Mouse (Mus musculus) megakaryocyte, adult 5-6 weeks (primary cell): Measurements from ENCODE around the gene Nxph1. TPM values are rescaled to one million over a fixed set of nuclear protein-coding genes. Genes with fewer than 3 reads are reported as not detected.

Experiments used
- ATAC-seq: 2 replicates; pipeline ENCODE4 v1.8.0; 2016; ENCODE audit warnings: mild to moderate bottlenecking, inconsistent platforms; ENCODE audit not compliant: poor library complexity, severe bottlenecking
- total RNA-seq, 2 experiments: library from RNA; stranded (forward) in 1 of 2; stranded (reverse) in 1 of 2; fragments of 153-499, 151-499 nt in 1 of 2; fragments of 221-1000, 200-1000 nt in 1 of 2; gene quantifications; 2 replicates each; pipeline versions ENCODE4 v1.2.3 to v1.2.4; 2015 to 2017

Gene Nxph1
- total RNA-seq, 2 experiments from 2014 or later = not detected

DNA sequence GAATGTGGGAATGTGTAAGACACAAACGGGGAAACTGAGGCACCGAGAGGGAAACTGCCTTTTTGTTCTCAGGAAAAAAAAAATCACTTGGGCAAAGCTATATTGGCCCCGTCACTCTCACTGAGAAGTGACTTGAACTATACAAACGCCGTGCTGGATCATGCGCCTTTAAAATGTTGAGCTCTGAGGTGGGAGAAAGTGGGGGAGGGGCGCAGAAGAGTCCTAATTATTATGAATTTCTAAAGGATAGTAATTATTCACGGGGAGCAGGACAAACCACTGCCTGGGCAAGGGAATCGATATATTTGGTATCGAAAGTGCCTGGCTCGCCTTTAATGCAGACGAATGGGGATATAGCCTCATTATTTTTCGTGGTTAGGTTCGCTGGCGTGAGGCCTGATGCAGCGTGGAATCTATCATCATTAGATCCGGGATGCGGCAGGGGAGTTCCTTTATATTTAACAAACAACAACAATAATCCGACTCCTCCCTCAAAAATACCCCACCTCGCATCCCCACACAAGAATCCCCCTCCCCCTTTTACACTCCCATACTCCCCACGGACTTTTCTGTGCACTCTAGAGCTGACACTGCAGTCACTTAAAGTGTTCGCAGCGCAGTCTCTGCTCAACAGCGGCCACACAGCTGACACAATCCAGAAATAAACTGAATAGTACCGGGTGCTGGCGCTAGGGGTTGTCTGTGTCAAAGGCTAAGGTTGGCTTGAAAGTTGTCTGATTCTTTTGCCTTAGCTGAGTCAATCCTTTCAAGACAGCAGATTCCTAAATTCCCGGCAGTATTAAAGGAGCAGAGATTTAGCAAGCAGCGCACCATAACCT is 10.1 kb downstream of the Nxph1 start:
- no peak for ATAC-seq

DNA sequence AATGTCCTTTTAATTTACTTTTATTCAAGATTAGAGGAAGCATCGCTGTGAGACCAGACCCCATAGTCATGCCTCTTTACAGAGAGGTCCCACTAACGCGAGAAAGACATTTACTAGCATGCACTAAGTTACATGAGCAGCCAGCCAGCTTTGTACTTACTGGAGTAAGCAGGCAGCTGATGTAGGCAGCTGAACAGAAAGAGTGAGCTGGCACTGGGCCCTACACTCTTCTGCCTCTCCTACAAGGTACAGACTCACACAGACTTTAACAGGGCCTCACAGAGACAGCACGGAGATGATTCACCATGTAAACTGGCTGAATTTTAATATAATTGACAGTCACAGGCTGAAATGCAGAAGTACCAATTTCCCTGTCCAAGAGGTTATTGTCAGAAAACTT is 11.6 kb downstream of the Nxph1 start:
- ATAC-seq = no peak

DNA sequence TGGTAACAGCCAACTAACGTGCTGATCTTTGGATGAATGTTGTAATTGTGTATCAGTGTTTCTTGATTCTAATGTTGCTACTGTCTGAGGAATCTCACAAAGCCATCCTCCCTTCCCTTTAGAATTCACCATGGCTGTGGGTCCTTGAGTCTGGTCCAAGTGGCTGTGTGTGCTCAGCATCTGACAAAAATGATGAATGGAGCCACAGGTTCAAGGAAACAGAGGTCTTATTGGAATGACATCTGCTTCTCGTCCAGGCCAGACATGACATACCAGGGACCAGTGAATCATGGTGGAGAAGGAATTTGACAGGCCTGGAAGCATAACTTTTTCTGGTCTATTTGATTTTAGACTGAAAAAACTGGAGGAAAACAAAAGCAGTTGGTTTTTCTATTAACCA is 22.3 kb downstream of the Nxph1 start:
- no peak for ATAC-seq

DNA sequence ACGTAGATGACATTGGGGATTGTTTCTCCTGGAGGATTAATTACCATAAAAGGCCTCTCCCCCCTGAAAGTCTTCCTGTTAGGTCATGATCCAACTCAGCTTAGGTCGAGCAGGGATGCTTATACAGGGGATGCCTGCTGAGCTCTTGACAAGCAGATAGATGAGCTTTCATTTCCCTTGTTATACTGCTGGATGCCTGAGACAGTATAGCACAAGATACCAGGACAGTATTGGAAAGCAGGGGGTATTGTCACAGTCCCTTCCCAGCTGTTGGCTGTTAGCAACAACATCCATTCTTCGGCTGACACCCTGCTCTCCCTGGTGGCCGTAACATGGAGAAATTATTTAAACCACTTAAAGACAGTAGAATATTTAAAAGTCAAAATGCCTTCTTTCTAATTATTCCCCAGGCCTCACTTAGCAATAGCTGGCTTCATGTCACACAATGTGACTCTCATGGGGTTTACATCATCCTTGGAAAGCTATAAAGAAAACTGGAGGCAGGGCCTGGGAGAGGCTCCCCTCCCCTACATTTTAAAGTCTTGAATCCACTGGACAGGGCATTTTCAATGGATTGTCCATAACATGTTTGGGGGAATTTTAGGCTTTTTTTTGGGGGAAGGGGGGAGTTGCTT is 31.1 kb downstream of the Nxph1 start:
- no peak for ATAC-seq

DNA sequence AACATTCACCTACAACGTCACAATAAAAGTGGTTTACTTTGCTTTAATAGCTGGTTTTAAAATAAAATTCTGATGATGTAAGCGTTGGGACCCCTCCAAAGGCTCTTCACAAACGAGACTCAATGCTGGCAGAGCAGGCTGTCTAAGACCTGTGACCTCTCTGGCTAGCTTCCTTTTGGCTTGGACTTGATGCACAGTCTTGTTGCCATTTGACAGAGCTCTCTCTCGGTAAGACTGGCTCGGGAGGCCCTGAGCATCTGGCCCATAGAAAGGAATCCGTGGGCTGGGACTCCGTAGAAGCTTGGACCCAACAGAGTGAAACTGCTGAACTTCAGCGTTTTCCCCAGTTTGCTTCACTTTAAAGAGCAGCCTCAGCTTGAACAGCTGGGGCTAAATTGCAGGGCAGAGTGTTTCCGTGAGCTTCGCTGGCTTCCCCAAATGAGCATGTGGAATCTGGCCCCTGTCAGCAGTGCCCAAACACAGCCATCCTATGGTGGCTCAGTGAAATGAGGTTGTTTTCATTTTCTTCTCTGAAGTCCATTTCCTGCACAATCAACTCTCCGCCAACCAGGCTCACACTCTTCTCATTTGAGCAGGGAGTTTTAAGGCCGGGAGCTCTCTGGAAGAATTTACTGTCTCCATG is 48.2 kb downstream of the Nxph1 start:
- ATAC-seq = no peak

DNA sequence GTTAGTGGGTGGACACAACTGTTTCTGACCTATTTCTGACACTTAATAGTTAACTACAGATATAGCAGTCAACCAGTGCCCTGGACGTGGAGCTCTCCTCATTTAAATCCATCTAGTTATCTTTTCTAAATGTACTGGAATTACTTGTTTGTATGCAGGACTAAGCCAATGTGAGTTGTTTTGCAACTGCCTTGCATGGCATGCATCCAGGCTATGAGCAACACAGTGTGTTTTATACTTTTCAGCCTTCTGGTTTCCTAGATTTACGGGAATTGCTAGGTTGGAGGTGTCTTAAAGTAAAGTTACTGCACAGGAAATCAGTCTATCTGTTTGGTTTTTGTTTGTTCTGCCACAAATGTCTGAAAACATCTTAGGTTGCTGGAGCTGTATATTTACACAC is 49.1 kb downstream of the Nxph1 start:
- no peak for ATAC-seq

DNA sequence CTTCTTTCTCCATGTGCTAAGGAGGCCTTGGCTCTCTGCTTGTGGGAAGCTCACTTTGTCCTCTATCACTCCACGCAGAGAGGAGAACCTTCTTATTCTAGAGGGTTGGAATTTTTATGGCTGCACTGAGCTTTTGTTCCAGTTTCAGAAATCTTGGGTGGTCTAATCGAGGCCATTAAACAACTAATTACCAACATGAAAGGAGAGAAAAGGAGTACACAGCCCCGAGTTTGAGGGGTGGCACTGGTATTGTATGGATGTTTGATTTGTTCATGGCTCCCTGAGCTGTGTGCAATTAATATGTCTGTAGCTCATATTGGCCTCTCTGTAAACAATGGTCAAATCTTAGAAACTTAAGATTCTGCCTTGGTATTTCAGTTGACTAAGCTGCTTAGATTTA is 54.5 kb downstream of the Nxph1 start:
- ATAC-seq = no peak

DNA sequence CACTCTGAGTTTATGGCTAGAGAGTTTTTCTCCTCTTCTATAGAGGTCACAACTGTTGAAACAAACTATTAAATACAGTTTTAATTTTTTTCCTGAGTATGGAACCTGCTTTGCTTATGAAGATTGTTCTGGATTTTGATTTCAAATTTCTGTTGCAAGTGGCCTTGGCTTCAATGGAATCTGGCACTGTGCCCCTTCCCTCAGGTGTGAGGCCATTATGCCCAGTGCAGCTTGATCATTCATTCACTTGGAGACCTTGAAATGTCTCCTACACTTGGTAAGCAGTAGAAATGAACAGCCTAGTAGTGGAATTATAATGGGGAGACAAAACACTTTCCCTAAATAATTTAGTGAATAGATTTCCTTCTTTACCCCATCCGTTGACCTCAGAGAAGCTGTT is 78.4 kb downstream of the Nxph1 start:
- no peak for ATAC-seq

DNA sequence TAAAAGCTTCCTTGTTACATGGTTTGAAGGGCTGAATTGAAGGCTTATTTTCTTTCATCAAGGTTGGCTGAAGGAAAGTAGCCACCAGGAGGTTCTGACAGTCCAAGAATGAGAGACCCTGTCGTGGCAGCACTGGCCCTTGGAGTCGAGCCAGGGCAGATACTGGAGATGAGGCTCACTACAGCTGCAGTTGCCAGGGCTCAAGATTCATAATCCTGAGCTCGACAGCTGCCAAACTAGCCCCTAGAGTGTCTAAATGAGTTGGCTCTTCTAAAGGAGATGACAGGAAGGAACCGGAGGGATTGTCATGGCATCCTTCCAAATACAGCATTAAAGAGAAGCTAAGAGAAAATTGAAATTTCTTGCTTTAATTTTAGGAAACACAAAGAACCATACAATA is 78.9 kb downstream of the Nxph1 start:
- ATAC-seq = no peak

DNA sequence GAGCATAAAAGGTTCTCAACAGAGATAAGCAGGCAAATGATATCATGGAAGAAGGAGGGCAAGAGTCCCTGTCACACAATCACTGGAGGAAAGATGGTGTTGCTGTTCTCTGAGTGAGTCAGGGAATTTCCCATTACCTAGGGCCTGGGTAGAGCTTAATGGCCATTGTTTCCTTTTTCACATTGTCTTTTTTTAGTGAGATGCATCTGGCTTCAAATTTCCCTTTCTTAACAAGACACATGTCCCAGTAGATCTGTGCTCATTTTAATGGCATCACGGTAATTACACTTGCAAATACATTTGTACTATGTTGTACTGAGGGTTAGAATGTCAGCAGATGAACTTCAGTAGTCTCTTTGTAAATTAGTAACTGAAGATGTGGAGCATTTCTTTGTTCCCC is 80.3 kb downstream of the Nxph1 start:
- ATAC-seq = no peak

DNA sequence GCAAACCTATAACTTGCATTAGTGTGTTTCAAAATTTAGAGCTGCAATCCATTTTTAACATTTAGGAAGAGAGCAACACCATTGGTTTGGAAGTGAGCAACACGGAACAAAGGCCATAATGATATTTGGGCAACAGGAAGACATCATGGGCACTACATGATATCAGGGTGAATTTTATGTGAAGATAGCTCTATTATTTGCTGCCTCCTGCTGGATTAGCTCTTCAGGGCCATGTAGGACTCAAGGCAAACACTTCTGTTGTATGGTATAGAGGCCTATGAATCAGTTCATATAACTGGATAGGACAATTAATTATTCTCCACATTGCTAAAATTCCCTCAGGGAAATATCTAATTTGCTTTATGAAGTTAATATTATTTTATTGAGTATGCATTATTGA is 91.1 kb downstream of the Nxph1 start:
- ATAC-seq = no peak

DNA sequence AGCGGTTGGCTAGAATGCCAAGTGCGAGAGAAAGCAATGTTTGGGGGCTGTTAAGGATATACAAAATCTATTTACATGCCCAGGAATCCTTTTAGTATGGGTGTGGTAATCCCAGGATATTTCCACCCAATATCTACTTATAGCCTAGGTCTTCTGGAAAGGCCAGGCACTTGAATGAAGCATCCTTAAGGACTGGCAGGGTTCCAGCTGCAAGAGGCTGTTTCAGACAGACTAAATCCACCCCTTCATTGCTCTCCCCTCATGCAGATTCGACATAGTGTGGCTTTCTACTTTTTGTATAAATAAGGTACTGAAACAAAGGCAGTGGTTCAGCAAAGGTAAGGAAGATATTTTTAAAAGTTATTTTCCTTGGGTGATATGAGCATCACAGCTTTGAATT is 92.8 kb downstream of the Nxph1 start:
- no peak for ATAC-seq

DNA sequence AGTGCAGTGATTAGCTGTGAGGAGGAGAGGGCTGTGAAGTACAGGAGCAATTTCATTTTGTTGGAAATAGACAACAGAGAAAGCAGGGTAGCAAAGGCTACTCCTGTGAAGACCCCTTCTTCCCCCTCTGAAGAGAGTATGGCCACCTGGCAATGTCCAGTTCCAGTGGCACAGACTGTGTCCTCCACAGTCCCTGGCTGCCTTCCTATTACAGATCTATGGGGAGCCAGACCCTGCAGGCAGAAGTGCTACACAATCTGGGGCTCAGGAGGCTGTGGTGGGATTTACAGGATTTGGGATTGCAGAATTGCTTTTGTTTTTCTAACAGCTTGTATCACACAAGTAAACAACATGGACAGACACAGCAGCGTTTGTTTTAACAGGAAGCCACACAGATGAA is 94.2 kb downstream of the Nxph1 start:
- ATAC-seq = no peak

DNA sequence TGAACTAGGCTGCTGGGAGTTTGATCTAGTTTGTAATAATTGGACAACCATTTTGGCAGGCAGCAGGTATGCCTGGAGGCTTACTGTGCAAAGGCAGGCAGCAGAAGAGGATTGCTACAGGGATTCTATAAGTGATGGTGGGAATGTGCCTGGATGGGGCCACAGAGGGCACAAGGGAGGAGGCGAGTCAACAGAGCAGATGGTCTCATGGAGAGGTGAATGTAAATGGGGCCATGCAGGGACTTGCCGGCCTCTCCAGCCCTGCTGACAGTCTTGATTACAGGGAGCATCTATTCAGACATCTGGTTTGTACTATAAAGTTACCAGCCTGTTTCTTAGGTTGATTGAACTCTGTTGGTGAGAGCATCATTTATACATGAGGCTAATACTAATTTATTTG is 98.6 kb downstream of the Nxph1 start:
- ATAC-seq = no peak

DNA sequence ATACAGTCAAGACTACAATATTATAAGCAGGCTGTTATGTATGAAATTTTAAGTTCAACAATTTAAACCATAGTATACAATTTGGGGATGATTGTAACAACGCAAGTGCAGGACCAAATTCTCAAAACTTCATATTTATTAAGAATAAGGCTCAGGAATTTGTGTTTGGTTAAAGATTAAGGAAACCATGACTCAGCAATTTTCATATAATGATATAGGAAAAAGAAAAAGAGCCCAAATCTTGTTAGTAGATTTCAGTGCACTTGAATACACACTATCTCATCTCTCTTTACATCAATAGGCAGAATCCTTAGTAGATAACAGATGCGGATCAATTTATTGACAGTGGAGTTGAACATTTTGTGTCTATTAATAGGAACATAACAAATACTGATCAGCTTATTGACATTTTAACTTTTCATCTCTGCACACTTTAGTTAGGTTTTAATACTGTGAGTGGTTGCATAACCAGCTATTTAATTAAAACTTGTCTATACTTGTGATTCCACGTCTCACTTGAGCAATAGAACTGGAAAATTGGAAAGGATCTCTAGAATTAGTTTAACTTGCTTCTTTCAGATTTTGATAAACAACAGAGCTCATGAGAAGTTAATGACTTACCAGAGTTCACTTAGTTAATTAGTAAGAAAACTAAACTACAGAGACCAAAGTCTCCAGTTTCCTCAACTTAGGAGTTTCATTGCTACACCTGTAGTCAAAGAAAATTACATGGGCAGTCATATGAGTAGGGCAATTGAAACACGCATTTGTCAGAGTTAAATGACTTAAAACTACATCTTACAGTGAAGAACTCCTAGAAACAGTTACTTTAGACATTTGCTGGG is 113.3 kb downstream of the Nxph1 start:
- ATAC-seq = no peak

DNA sequence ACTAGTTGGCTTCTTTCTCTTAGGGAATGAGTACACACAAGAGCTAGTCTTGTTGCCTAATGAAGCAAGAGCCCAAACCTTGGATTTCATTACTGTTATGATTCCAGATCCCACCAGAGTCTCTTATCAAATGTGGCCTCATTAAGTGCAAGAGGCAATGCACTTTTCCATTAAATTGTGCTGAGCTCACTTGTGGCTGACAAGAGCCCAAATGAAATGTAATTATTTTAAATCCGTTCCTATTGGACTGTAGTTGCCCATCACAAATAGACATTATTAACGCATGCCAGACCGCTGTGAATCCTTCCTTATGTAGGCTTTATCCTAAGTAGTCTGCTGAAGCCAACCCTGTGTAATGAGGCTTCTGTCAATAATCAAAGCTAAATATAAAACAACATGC is 118.2 kb downstream of the Nxph1 start:
- ATAC-seq = no peak

DNA sequence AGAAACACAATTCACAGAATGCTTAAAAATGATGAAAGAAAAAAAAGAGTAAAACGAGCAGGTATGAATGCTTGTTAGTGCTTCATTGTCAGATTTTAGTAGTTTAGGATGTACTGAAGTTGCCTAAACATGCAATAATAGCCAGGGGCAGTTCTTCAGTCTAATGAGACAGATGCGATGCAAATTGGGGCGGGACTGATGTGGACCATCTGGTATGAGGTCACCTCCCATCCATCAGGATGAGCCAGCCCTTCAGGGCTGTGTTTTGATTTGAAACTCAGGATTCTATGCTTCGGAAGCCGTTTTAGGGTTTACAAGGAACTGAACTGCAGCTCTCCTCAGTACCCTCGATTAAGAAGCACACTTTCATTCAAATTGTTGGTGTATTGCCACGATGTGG is 121.7 kb downstream of the Nxph1 start:
- ATAC-seq = no peak

DNA sequence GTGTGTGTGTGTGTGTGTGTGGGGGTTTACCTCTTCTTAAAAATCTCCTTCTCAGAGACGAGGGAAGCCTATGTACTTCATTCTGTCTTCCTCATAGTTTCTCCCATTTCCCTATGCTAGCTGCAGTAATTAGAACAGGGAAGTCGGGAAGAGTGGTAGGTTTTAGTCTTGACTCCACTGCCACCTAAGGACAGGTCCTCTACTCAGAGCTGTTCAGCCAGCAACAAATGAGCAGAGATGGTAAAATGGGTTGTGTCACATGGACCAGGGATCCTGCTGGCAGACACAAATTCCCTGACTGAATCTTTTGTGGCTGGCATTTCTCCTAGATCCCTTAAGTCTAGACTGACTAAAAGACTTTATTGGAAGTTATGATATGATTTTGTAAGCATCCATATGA is 128.2 kb downstream of the Nxph1 start:
- no peak for ATAC-seq

DNA sequence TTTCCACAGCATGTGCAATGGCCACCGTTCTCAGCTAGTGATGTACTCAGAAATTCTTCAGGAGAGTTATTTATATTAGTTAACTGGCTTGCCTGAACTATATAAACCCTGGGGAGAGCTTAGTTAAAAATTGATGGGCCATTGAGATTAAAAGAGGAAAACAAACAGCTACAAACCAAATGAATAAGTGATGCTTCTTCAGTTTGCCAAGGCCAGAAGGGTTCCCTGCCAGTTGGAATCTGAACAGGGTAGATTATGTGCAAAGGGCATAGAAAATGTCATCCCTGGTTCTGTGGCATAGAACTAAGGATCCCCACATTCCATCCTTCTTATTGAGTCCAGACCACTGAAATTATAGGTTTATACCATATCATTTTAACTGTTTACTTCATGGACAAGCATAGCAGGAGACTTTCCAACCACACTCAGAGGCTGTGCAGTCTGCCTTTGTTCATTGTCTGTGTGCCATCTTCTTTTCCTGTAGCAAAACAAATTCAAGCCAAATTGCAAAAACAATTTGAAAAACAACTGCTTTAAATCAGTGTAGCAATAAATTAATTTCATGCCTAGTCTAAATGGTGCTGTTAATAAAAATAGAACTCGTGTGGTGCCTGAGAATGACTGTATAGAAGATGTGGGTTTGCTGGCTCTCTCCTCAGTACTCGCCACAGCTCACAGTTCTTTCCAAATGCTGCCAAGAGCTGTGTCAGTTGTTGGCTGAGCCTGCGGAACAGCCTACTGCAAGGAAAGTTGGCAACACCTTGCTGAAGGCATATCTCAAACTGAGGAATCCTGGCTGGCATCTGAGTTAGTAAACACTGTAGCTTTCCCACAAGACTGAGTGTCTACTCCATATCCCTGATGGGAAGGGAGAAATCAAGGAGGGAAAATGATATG is 129.8 kb downstream of the Nxph1 start:
- no peak for ATAC-seq

DNA sequence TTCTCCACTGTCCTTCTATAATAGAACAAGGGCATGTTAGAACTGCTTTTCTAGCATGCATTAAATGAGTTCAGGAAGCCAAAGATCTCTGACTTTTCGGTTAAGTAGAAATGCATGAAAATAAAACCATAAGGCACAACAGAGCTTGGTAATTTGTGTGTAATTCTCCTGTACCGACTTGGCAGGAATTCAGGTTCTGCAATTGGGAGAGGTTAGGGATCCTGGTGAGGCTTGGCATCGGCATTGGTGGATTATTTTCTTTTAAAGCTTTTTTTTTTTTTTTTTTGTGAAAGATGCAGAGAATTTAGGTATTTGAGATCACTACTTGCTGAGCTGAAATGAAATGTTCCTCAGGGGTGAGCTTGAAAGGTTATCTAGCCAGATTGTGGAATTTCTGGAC is 135.6 kb downstream of the Nxph1 start:
- no peak for ATAC-seq
